Mouse (Mus musculus) stomach, postnatal 0 days (tissue): ENCODE measurements around the gene Gpr142.

Experiments used
- CTCF ChIP-seq: IDR thresholded peaks from 2 replicates; pipeline ENCODE4 v1.5.1; 2016; ENCODE audit warnings: antibody characterized with exemption, low read depth, mild to moderate bottlenecking, moderate library complexity
- EP300 ChIP-seq: optimal IDR thresholded peaks from 2 replicates; pipeline ENCODE3; 2016; ENCODE audit warnings: antibody characterized with exemption

- TF ChIP-seq EP300 (no peak), CTCF (0 out of 2 replicates have a peak, but pooled peaks have one; percentile 8)
Observed at GRCm38 (mm10) chr11:114786326-114786725, 12.4 kb upstream of the Gpr142 start.
